Mouse (Mus musculus) kidney, adult 9 months (tissue): ENCODE measurements at regions not wholly inside any gene's neighbourhood (a gene's known extent, or its start where the extent isn't known, plus 50 kb on each side); places are given as distances from the start of the nearest gene placed in this dataset.

Source experiments
- DNase-seq: peaks from one replicate; pipeline ENCODE4 v3.0.0; 2022

- peak; percentile 5 for DNase-seq
These were observed 164.3 kb downstream of the Cxcl12 start for GRCm38 (mm10) chr6:117332641-117333040.

- no peak for DNase-seq
These were observed 173.8 kb downstream of the Cxcl12 start for GRCm38 (mm10) chr6:117342123-117342522.

GRCm38 (mm10) chr6:117347356-117347755, 179.0 kb downstream of the Cxcl12 start:
- no peak for DNase-seq

GRCm38 (mm10) chr6:117351846-117352245, 183.5 kb downstream of the Cxcl12 start:
- no peak for DNase-seq

GRCm38 (mm10) chr6:117353091-117353490, 184.8 kb downstream of the Cxcl12 start:
- DNase-seq = no peak

- no peak for DNase-seq
These were observed 187.8 kb downstream of the Cxcl12 start for GRCm38 (mm10) chr6:117356101-117356500.

- DNase-seq = no peak
These were observed 191.1 kb downstream of the Cxcl12 start for GRCm38 (mm10) chr6:117359401-117359800.

- no peak for DNase-seq
These were observed 198.2 kb downstream of the Cxcl12 start for GRCm38 (mm10) chr6:117366563-117366962.

GRCm38 (mm10) chr6:117375989-117376388, 207.7 kb downstream of the Cxcl12 start:
- no peak for DNase-seq

- no peak for DNase-seq
These were observed 211.6 kb downstream of the Cxcl12 start for GRCm38 (mm10) chr6:117379904-117380303.

- no peak for DNase-seq
These were observed 222.0 kb downstream of the Cxcl12 start for GRCm38 (mm10) chr6:117390233-117390848.

GRCm38 (mm10) chr6:117393480-117393879, 225.1 kb downstream of the Cxcl12 start:
- no peak for DNase-seq

GRCm38 (mm10) chr6:117405589-117406311, 237.4 kb downstream of the Cxcl12 start:
- DNase-seq = no peak

- DNase-seq = no peak
These were observed 237.9 kb downstream of the Cxcl12 start for GRCm38 (mm10) chr6:117406312-117406595.

GRCm38 (mm10) chr6:117406757-117407156, 238.4 kb downstream of the Cxcl12 start:
- no peak for DNase-seq

GRCm38 (mm10) chr6:117407206-117407858, 239.0 kb downstream of the Cxcl12 start:
- DNase-seq = no peak

GRCm38 (mm10) chr6:117407953-117408352, 239.6 kb downstream of the Cxcl12 start:
- no peak for DNase-seq

- no peak for DNase-seq
These were observed 240.8 kb downstream of the Cxcl12 start for GRCm38 (mm10) chr6:117408971-117409783.

- DNase-seq = no peak
These were observed 246.6 kb downstream of the Cxcl12 start for GRCm38 (mm10) chr6:117414926-117415325.

GRCm38 (mm10) chr6:117415901-117416300, 247.6 kb downstream of the Cxcl12 start:
- no peak for DNase-seq

- DNase-seq = no peak
These were observed 248.1 kb downstream of the Cxcl12 start for GRCm38 (mm10) chr6:117416461-117416860.

- no peak for DNase-seq
These were observed 254.7 kb downstream of the Cxcl12 start for GRCm38 (mm10) chr6:117422846-117423573.

GRCm38 (mm10) chr6:117426363-117426762, 258.0 kb downstream of the Cxcl12 start:
- no peak for DNase-seq
